Mouse (Mus musculus) cerebellum, postnatal 25 days (tissue): Measurements from ENCODE around the gene Rasgrp3.

Experiments
- DNase-seq, 2 experiments: peaks; one replicate each; pipeline ENCODE4 v3.0.0; 2021; ENCODE audit warnings: mixed read lengths in 2 of 2

Gene Rasgrp3

GRCm38 (mm10) chr17:75539841-75540240 is 104.1 kb downstream of the Rasgrp3 start:
- no peak for DNase-seq

GRCm38 (mm10) chr17:75543434-75543833 is 107.7 kb downstream of the Rasgrp3 start:
- DNase-seq: no peak

- peak in 1 of 2 experiments; percentile 22 for DNase-seq
These were observed 108.6 kb downstream of the Rasgrp3 start for GRCm38 (mm10) chr17:75544262-75544661.

GRCm38 (mm10) chr17:75550771-75551413 is 115.2 kb downstream of the Rasgrp3 start:
- peak; percentile 31 to 36 for DNase-seq

- DNase-seq: peak; percentile 99
These were observed 116.1 kb downstream of the Rasgrp3 start, which contains the start of gene Fam98a for GRCm38 (mm10) chr17:75551512-75552400. Fam98a (minus strand) TSS chr17:75551946.

GRCm38 (mm10) chr17:75557031-75557430 is 121.3 kb downstream of the Rasgrp3 start:
- no peak for DNase-seq

- no peak for DNase-seq
These were observed 122.3 kb downstream of the Rasgrp3 start for GRCm38 (mm10) chr17:75558041-75558440.

DNA sequence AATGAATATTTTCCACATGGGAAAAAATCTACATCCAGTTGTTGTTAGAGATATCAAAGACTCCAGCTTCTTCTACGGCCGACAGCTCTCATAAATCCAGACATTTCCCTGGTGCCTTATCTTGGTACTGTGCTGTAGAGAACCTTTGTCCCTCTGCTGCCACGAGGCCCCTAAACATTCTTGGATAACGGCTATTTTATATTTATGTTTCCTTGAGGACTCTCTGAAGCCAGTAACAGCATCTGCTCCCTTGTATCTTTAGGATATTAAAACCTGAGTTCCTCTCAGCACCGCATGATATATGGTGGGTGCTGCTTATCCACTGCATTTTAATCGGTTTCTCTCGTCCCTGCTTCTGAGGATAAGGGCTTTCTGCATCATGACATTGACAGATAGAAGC is 139.9 kb downstream of the Rasgrp3 start:
- no peak for DNase-seq
